In genomic region chr1:106711356-106712125, GRCm38 (mm10) we compare ENCODE assay signal across 8 mouse cellular contexts. TPM values are rescaled to one million over a fixed set of nuclear protein-coding genes. Genes with fewer than 3 reads are reported as not detected.
DNase-seq lines count a peak whose midpoint lies in the region; ATAC-seq and TF ChIP-seq lines count a peak whose summit lies in the region.

No protein-coding gene starts in this region.

- 53% methylated on average over 12 of the region's 12 CpGs for WGBS in lung, adult 2 months
- WGBS in kidney, embryonic 16.5 days, result 29% methylated on average over 12 of the region's 12 CpGs

- no peaks in the 10 kb centered on the region for H3K9me3 ChIP-seq in kidney, embryonic 16.5 days (ENCODE audit: low read length)

- intact Hi-C loops in left cerebral cortex, postnatal 4 days (cut with DNase I), result loop anchor here (5.0 to 10.0 kb wide), 3 partner anchors 104 to 197 kb away; no protein-coding TSS in a partner anchor

- no peak for TF ChIP-seq POLR2A in lung, adult 2 months (IDR thresholded peaks at IDR 0.05; ENCODE audit: borderline replicate concordance, extremely low read depth, low read depth, low read length)
- no peak for TF ChIP-seq POLR2A in embryonic fibroblast, embryonic 13.5 days (IDR thresholded peaks at IDR 0.05; ENCODE audit: low read depth, low read length)

- no peak for DNase-seq in lung, adult 2 months
- DNase-seq in lung, postnatal 14 days, result no peak
- DNase-seq in naive thymus-derived CD4-positive, alpha-beta T cell, adult 2 months (ENCODE audit: low read depth), result peak; percentile 46
- DNase-seq in frontal cortex, adult 2 months (ENCODE audit: extremely low spot score in 1 of 2, low spot score in 1 of 2), result no peak
- DNase-seq in left cerebral cortex, postnatal 4 days, result no peak
- DNase-seq in spleen, postnatal 36 days (ENCODE audit: low spot score in 2 of 2), result no peak

- peak overlapping the region; percentile 92 for H3K4me2 ChIP-seq in kidney, embryonic 16.5 days (replicated peaks; ENCODE audit: low read depth, low read length)

- no peaks in the 10 kb centered on the region for H3K36me3 ChIP-seq in kidney, embryonic 16.5 days (ENCODE audit: insufficient read depth, low read length)

- H3K4me3 ChIP-seq in lung, adult 2 months (replicated peaks; ENCODE audit: extremely low read depth, low read depth, low read length), result peak overlapping the region; percentile 50
- H3K4me3 ChIP-seq in embryonic fibroblast, embryonic 13.5 days (ENCODE audit: insufficient read depth, low read length), result peak overlapping the region; percentile 79
- peak overlapping the region; percentile 84 for H3K4me3 ChIP-seq in kidney, embryonic 16.5 days (ENCODE audit: low read length)

- no peak for TF ChIP-seq CTCF in lung, adult 2 months (IDR thresholded peaks at IDR 0.05; ENCODE audit: insufficient read depth, low read length)
- TF ChIP-seq CTCF in embryonic fibroblast, embryonic 13.5 days (IDR thresholded peaks at IDR 0.05; ENCODE audit: borderline replicate concordance, insufficient read depth, low read length), result no peak

- H3K27me3 ChIP-seq in kidney, embryonic 16.5 days (ENCODE audit: insufficient read depth, low read length), result no peaks in the 10 kb centered on the region

- peak overlapping the region; percentile 71 for H3K9ac ChIP-seq in kidney, embryonic 16.5 days (replicated peaks; ENCODE audit: low read length)

- peaks cover 8% of the 10 kb centered on the region for H3K4me1 ChIP-seq in lung, adult 2 months (ENCODE audit: control insufficient read depth, insufficient read depth, low read length)
- peaks cover 3% of the 10 kb centered on the region; the same call in 1 of the 2 replicates for H3K4me1 ChIP-seq in embryonic fibroblast, embryonic 13.5 days (ENCODE audit: control insufficient read depth, insufficient read depth, low read length)
- peaks cover 60% of the 10 kb centered on the region for H3K4me1 ChIP-seq in kidney, embryonic 16.5 days (ENCODE audit: insufficient read depth, low read length)

- ATAC-seq in kidney, embryonic 16.5 days (ENCODE audit: low FRiP score, low TSS enrichment), result no peak

- no peak overlapping the region for H3K27ac ChIP-seq in embryonic fibroblast, embryonic 13.5 days (ENCODE audit: insufficient read depth, low read length)
- H3K27ac ChIP-seq in kidney, embryonic 16.5 days (ENCODE audit: low read length), result 0 out of 2 replicates have a peak overlapping the region, but pooled peaks have one; percentile 18

RNA-seq across cellular contexts. Expression of gene Bcl2, which starts 2.5 kb away (rescaled TPM):
- polyA plus RNA-seq in lung, adult 2 months (2012; rRNA removed), result 3.0 and 3.8 TPM in 2 replicates
- polyA plus RNA-seq in embryonic fibroblast, embryonic 13.5 days (2011; ENCODE audit: insufficient read length, low read depth, missing spikeins), result 5.3 and 6.5 TPM in 2 replicates
- polyA plus RNA-seq in kidney, embryonic 16.5 days (2015; fragmentation: Nextera tagmentation; extraction: Ambion mirVana), result 20.4 and 28.2 TPM in 2 replicates
- polyA plus RNA-seq in frontal cortex, adult 2 months (2012; rRNA removed), result 6.2 and 6.7 TPM in 2 replicates
- 10 to 100 TPM; 13.9 to 15.7 TPM for total RNA-seq in left cerebral cortex, postnatal 4 days (2021)

RNA-seq across cellular contexts. Expression of gene Kdsr, which starts 48.0 kb away (rescaled TPM):
- 10.0 and 23.5 TPM in 2 replicates for polyA plus RNA-seq in lung, adult 2 months (2012; rRNA removed)
- polyA plus RNA-seq in embryonic fibroblast, embryonic 13.5 days (2011; ENCODE audit: insufficient read length, low read depth, missing spikeins), result 31.6 and 38.1 TPM in 2 replicates
- 14.7 and 16.3 TPM in 2 replicates for polyA plus RNA-seq in kidney, embryonic 16.5 days (2015; fragmentation: Nextera tagmentation; extraction: Ambion mirVana)
- polyA plus RNA-seq in frontal cortex, adult 2 months (2012; rRNA removed), result 17.4 and 21.4 TPM in 2 replicates
- 10 to 100 TPM; 22.4 to 28.7 TPM for total RNA-seq in left cerebral cortex, postnatal 4 days (2021)
